Mouse (Mus musculus): ENCODE measurements around the gene Klc4.

Klc4 gene

GRCm38 (mm10) chr17:46593124-46593523, 52.7 kb downstream of the Klc4 start:
- intact Hi-C loops (cut with DNase I) = no loop called here

- intact Hi-C loops (cut with DNase I) = no loop called here
These were observed 54.4 kb downstream of the Klc4 start for GRCm38 (mm10) chr17:46591406-46591805.

- intact Hi-C loops (cut with DNase I) = no loop called here
These were observed 55.4 kb downstream of the Klc4 start for GRCm38 (mm10) chr17:46590439-46590838.

- intact Hi-C loops (cut with DNase I) = loop anchor here (5.0 kb wide), 1 partner anchor 62 kb away; no protein-coding TSS in a partner anchor
These were observed 56.0 kb downstream of the Klc4 start for GRCm38 (mm10) chr17:46589635-46590314.

- intact Hi-C loops (cut with DNase I) = loop anchor here (5.0 kb wide), 1 partner anchor 62 kb away; no protein-coding TSS in a partner anchor
These were observed 56.9 kb downstream of the Klc4 start for GRCm38 (mm10) chr17:46588913-46589312.

GRCm38 (mm10) chr17:46588173-46588572, 57.6 kb downstream of the Klc4 start:
- intact Hi-C loops (cut with DNase I) = loop anchor here (5.0 kb wide), 1 partner anchor 61 kb away; no protein-coding TSS in a partner anchor

- intact Hi-C loops (cut with DNase I) = loop anchor here (5.0 kb wide), 1 partner anchor 59 kb away; no protein-coding TSS in a partner anchor
These were observed 59.5 kb downstream of the Klc4 start for GRCm38 (mm10) chr17:46586327-46586726.
